Mouse (Mus musculus): Measurements from ENCODE around the gene Tspan15.

DNA sequence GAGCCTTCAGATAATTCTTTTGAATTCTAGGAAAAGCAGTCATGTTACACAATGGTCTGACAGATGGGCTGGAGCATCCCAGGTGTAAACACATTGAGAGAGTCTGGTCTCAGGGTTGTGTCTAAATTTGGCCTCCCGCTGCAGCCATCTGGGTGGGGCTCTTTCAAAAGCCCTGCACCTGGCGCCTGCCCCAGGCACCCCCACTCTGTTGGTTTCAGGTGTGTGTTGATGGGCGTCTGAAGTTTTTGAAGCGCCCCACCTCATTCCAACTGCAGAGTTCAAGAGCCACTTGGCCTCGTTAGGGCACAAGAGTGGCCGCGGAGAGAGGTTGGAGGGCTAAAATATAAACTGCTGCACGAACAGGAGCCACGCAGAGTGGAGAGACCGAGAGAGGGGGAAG lies 11.3 kb upstream of the Tspan15 start:
- TF ChIP-seq CTCF (IDR thresholded peaks at IDR 0.05; ENCODE audit: low read depth, low read length) = no peak
- TF ChIP-seq POLR2A (IDR thresholded peaks at IDR 0.05; ENCODE audit: extremely low read depth, insufficient read depth, low read length) = no peak
